Mouse (Mus musculus) c-Kit-positive CD71-negative TER-119-negative erythroid progenitor cells, embryonic 14.5 days (primary cell): ENCODE data around the gene Magel2.
A peak's percentile ranks its signal among the peaks of the same experiment; 100 is the strongest.

Experiments
- DNase-seq: peaks from one replicate; pipeline ENCODE4 v3.0.0-alpha.2; 2013; ENCODE audit warnings: low read depth

Magel2 gene

DNA sequence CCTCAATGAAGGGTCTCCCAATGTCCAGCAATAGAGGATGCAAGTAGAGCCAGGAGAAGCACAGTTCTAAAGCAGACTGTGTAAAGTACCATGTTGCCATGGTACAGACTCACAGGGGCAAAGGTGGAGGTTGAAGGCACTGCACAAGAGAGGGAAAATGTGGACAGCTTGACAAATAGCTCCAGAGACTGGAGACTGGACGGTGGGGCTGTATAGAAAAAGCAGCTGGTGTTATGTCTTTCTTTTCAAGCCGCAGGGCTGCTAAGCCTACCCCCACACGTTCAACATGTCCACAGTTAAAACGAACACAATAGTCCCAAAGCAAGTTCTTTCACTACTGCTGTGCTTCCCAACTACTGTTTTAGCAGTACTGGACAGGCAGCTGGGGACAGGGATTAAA, 46.4 kb downstream of the Magel2 start:
- no peak for DNase-seq

DNA sequence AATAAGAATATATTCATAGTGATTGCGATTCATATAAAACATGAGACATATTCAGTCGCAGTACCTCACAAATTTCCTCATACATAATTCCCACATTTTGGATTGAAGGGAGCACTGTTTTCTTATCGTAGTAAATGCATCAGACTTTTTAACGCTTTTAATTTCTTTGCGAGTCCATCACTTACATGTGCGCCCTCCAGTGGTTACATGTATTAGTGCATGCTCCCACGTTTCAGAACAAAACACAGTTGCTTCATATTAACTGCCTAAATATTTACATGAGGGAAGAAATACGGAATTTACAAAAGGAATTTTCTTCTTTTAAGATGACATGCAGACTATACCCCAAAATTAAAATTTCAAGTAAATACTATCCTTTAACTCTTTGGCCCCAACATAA, 51.5 kb downstream of the Magel2 start:
- DNase-seq, result peak; percentile 14
